Mouse (Mus musculus) CH12.LX (cell line): ENCODE measurements around the gene Sept9.
A peak's percentile ranks its signal among the peaks of the same experiment; 100 is the strongest.

Experiments
- BHLHE40 ChIP-seq: IDR thresholded peaks from 2 replicates; pipeline ENCODE4 v1.6.1; 2011; ENCODE audit warnings: mild to moderate bottlenecking, low read depth, low read length, improper control_type of control experiment
- CHD1 ChIP-seq: IDR thresholded peaks from 2 replicates; pipeline ENCODE4 v1.6.1; 2012; ENCODE audit warnings: low read depth, low read length, improper control_type of control experiment, inconsistent platforms
- CTCF ChIP-seq, 2 experiments: IDR thresholded peaks in 1 of 2; conservative IDR thresholded peaks in 1 of 2; 2 replicates each; pipeline ENCODE4 v1.5.1; 2011 to 2012; ENCODE audit warnings: low read depth in 2 of 2, low read length in 2 of 2, improper control_type of control experiment in 1 of 2, inconsistent platforms in 1 of 2, mild to moderate bottlenecking in 1 of 2, moderate library complexity in 1 of 2
- EP300 ChIP-seq: IDR thresholded peaks from 2 replicates; pipeline ENCODE4 v1.6.1; 2011; ENCODE audit warnings: low read length, improper control_type of control experiment
- ETS1 ChIP-seq: conservative IDR thresholded peaks from 2 replicates; pipeline ENCODE4 v1.6.1; 2012; ENCODE audit warnings: low read depth, mild to moderate bottlenecking, inconsistent platforms, low read length, improper control_type of control experiment, moderate library complexity
- MAX ChIP-seq: IDR thresholded peaks from 2 replicates; pipeline ENCODE4 v1.6.1; 2011; ENCODE audit warnings: low read length, improper control_type of control experiment
- MXI1 ChIP-seq: IDR thresholded peaks from 2 replicates; pipeline ENCODE4 v1.6.1; 2011; ENCODE audit warnings: mild to moderate bottlenecking, low read depth, low read length, improper control_type of control experiment
- POLR2A ChIP-seq: IDR thresholded peaks from 2 replicates; pipeline ENCODE4 v1.6.1; 2011; ENCODE audit warnings: low read depth, mild to moderate bottlenecking, improper control_type of control experiment, low read length
- POLR2AphosphoS2 ChIP-seq: IDR thresholded peaks from 2 replicates; pipeline ENCODE4 v1.6.1; 2011; ENCODE audit warnings: low read depth, low read length, improper control_type of control experiment
- RAD21 ChIP-seq: IDR thresholded peaks from 2 replicates; pipeline ENCODE4 v1.6.1; 2011; ENCODE audit warnings: low read depth, mild to moderate bottlenecking, low read length, improper control_type of control experiment, moderate library complexity
- USF1 ChIP-seq: IDR thresholded peaks from 2 replicates; pipeline ENCODE4 v1.6.1; 2014; ENCODE audit warnings: low read depth, mild to moderate bottlenecking, inconsistent platforms, low read length, improper control_type of control experiment
- ZC3H11A ChIP-seq: IDR thresholded peaks from 2 replicates; pipeline ENCODE4 v1.6.1; 2012; ENCODE audit warnings: low read depth, mild to moderate bottlenecking, inconsistent platforms, low read length, improper control_type of control experiment

DNA sequence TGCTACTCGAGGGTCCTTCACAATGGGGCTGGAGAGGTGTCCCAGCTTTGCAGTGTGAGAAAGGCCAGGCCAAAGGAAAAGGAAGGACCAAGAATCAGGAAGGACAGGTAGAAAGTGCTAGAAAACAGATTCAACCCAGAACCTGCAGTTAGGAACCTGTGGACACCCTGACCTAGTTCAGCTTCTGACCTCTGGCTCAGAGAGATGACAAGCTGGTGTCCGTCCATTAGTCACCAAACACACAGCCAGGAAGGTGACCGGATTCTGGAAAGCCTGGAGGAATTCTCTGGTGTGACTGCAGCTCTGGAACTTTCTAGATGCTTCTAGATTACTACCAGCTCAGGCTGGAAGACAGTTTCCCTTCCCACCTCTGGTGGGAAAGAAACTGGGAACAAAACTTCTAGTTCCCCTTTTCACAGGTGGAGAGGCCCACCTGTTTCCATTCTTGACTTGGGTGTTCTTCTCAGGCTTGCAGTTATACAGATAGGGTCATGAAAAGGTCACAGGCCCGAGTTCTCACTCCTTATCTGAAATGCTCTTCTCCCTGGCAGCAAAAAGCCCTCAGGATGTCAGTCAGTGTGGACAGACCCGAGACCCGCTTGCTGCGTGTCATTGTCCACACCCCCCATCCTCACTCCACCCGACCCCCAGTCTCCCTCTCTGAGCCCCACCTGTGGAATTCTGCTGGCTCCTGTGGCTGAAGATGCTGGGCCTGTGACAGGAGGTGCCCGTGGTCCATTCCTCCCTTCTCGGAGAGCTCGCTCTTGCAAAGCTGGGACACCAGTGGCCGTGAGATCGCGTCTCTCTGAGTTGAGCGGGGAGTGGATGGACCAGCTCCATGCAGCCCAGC lies 123.5 kb downstream of the Sept9 start:
- TF ChIP-seq USF1 (no peak), CTCF (conservative IDR thresholded peaks at IDR 0.05 in 1 of 2, IDR thresholded peaks at IDR 0.05 in 1 of 2; ENCODE audit: low read depth in 2 of 2, low read length in 2 of 2) (no peak), MXI1 (peak; percentile 32; the same call in 1 of the 2 replicates), BHLHE40 (peak; percentile 76), POLR2A (no peak), ZC3H11A (no peak), POLR2AphosphoS2 (no peak; the same call in 1 of the 2 replicates), MAX (no peak; the same call in 1 of the 2 replicates), EP300 (peak; percentile 98), ETS1 (peak; percentile 90), RAD21 (no peak), CHD1 (peak; percentile 93; the same call in 1 of the 2 replicates)
